Mouse (Mus musculus): ENCODE results near the gene Nf2. TPM values are rescaled to one million over a fixed set of nuclear protein-coding genes. Genes with fewer than 3 reads are reported as not detected.

Gene Nf2
- total RNA-seq, 2 experiments from 2014 or later: 130 to 131 TPM

DNA sequence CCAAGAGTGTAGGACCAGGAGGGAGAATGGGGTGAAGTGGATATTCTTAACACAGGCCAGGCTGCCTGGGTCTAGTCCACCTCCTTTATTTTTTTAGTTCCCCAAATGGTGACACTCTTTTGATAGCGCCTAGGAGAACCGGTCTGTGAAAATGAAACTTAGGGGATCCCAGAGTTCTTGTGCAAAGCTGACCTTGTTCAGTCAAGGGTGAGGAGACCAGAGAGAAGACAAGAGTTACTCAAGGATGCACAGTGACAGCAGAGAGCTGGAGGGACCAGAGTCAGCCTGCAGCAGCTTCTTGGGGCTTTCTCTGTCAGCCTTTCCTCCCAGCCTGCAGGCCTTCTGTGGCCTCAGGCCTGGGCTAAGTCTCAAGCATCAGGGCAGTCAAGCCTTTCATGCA is 86.8 kb downstream of the Nf2 start:
- DNase-seq (ENCODE audit: extremely low spot score in 1 of 2, low spot score in 2 of 2): no peak
- intact Hi-C loops (cut with DNase I): no loop called here

GRCm38 (mm10) chr11:4761991-4762390 is 87.3 kb downstream of the Nf2 start:
- no peak for DNase-seq (ENCODE audit: extremely low spot score in 1 of 2, low spot score in 2 of 2)
- intact Hi-C loops (cut with DNase I): no loop called here

- peak in 1 of 2 experiments; percentile 55 for DNase-seq (ENCODE audit: extremely low spot score in 1 of 2, low spot score in 2 of 2)
- intact Hi-C loops (cut with DNase I): no loop called here
Observed at GRCm38 (mm10) chr11:4760438-4760837, 88.9 kb downstream of the Nf2 start.

- DNase-seq (ENCODE audit: extremely low spot score in 1 of 2, low spot score in 2 of 2): no peak
- intact Hi-C loops (cut with DNase I): no loop called here
Observed at GRCm38 (mm10) chr11:4757789-4758158, 91.6 kb downstream of the Nf2 start.

GRCm38 (mm10) chr11:4756984-4757788 is 92.2 kb downstream of the Nf2 start:
- DNase-seq (ENCODE audit: extremely low spot score in 1 of 2, low spot score in 2 of 2): no peak
- intact Hi-C loops (cut with DNase I): no loop called here

- no peak for DNase-seq (ENCODE audit: extremely low spot score in 1 of 2, low spot score in 2 of 2)
- intact Hi-C loops (cut with DNase I): no loop called here
Observed at GRCm38 (mm10) chr11:4756460-4756859, 92.9 kb downstream of the Nf2 start.

DNA sequence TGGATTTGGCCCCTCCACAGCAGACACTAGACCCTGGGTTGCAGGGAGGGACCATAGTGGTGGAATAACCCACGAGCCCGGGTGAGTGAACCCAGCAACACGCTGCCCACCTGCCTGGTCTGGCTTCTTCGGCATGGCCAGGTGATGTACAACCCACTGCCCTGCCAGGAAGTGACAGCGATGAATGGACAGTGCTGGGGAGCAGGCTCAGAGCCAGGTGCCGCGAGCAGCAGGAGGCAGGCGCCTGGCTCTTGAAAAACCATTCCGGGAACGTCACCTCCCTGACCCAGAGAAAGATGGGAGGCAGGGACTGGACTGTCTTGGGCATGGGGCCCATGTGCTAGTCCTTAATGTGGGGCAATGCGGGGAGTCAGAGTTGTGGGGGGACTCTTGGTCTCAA is 94.5 kb downstream of the Nf2 start:
- DNase-seq (ENCODE audit: extremely low spot score in 1 of 2, low spot score in 2 of 2): no peak
- intact Hi-C loops (cut with DNase I): no loop called here

DNA sequence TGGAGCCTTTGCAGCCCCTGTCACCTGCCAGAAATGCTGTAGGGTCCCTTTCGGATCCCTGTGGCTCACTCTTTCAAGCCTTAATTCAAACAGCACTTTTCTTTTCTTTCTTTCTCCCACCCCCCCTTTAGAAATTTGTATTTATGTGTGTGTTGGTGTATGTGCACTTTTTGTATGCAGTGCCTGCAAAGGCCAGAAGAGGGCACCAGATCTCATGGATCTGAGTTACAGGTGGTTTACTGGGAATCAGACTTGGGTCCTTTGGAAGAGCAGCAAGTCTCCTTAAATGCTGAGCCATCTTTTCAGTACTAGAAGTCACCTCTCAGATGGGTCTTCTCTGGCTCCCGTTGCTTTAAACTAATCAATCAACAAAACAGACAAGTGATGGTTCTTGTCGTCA is 95.3 kb downstream of the Nf2 start:
- no peak for DNase-seq (ENCODE audit: extremely low spot score in 1 of 2, low spot score in 2 of 2)
- intact Hi-C loops (cut with DNase I): no loop called here

- DNase-seq (ENCODE audit: extremely low spot score in 1 of 2, low spot score in 2 of 2): no peak
- intact Hi-C loops (cut with DNase I): no loop called here
Observed at GRCm38 (mm10) chr11:4752836-4753235, 96.5 kb downstream of the Nf2 start.

- peak in 1 of 2 experiments; percentile 70 for DNase-seq (ENCODE audit: extremely low spot score in 1 of 2, low spot score in 2 of 2)
- intact Hi-C loops (cut with DNase I): no loop called here
Observed at GRCm38 (mm10) chr11:4750263-4750662, 99.1 kb downstream of the Nf2 start.

- no peak for DNase-seq (ENCODE audit: extremely low spot score in 1 of 2, low spot score in 2 of 2)
- intact Hi-C loops (cut with DNase I): loop anchor here (5.0 kb wide), 1 partner anchor 65 kb away; no protein-coding TSS in a partner anchor
Observed at GRCm38 (mm10) chr11:4747285-4747684, 102.1 kb downstream of the Nf2 start.

DNA sequence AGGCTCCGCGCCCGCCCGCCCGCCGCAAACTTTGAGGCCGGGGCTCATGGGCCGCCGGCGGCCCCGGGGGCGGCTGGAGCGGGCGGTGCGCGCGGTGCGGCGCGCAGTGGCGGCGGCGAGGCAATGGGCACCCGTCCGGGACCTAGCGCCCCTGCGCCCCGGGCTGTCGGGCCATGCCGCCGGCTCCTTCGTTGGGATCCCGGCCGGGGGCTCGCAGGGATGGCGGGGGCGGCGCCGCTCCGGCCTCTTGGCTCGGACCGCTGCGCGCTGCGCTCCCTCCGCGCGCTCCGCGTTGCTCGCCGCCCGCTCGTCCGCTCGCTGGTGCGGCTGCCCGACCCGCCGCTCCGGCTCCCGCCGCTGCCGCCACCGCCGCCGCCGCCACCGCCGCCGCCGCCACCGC is 102.6 kb downstream of the Nf2 start, which contains the start of gene Cabp7:
TSS of gene Cabp7 (minus strand) at position 46 of the 400 bp plus-strand sequence.
- no peak for DNase-seq (ENCODE audit: extremely low spot score in 1 of 2, low spot score in 2 of 2)
- intact Hi-C loops (cut with DNase I): loop anchor here (5.0 kb wide), 1 partner anchor 66 kb away; no protein-coding TSS in a partner anchor

DNA sequence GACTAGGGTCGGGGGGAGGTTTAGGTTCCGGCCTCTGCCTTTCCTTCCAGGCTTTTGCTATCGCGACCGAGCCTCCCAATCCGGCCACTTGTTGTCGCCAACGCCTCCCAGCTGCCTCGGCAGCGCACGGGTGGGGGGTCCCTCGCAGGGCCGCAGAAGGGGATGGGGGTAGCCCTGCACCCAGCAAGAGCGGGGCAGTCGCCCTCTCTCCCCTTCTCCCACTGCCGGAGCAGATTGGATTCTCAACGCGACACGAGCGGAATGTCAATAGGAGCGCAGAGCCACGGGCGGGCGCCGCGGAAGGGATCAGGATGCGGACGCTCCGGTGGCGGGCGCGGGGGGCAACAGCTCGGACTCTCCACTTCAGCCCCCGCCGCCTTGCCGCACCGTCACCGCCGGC is 103.4 kb downstream of the Nf2 start:
- intact Hi-C loops (cut with DNase I): loop anchor here (5.0 kb wide), 1 partner anchor 66 kb away; no protein-coding TSS in a partner anchor

GRCm38 (mm10) chr11:4744691-4745090 is 104.6 kb downstream of the Nf2 start:
- DNase-seq (ENCODE audit: extremely low spot score in 1 of 2, low spot score in 2 of 2): no peak
- intact Hi-C loops (cut with DNase I): loop anchor here (5.0 kb wide), 1 partner anchor 68 kb away; no protein-coding TSS in a partner anchor

More for the DNA sequence above, 103.4 kb downstream of the Nf2 start:
- DNase-seq (ENCODE audit: extremely low spot score in 1 of 2, low spot score in 2 of 2): no peak

DNA sequence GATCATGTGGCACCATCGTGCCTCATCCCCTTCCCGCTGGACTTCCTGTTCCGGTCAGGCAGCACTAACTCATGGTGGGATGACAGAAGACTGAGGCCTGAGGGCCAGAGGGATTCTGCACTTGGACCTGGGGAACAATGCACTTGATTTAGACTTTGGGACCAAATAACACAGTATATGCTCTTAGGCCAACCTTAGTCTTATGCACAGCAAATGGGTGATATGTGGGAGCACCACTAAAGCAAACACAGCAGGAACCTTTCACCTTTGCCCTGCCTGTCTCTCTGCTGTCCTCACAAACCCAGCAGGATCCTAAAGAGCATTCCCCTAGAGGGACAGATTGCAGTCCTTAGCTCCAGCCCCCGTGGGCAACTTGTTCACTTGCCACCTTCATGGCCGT is 108.6 kb downstream of the Nf2 start:
- intact Hi-C loops (cut with DNase I): no loop called here
- no peak for DNase-seq (ENCODE audit: extremely low spot score in 1 of 2, low spot score in 2 of 2)

DNA sequence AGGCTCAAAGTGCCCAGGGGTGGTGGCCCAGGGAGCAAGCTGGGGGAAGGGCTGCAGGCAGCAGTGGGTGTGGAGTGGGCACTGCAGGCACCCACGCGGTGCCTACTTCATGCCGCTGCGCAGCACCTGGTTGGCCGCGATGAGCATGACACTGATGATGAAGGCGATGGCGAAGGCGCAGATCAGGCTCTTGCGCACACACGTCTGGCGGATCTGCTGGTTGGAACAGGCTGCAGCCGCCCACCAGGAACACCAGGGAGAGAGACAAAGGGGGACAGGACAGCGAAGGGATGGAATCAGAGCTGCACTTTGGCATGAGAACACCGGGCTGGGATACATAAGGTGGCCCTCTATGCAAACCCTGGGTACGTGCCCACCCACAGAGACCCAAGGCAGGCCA is 110.6 kb downstream of the Nf2 start:
- intact Hi-C loops (cut with DNase I): no loop called here
- DNase-seq (ENCODE audit: extremely low spot score in 1 of 2, low spot score in 2 of 2): no peak

DNA sequence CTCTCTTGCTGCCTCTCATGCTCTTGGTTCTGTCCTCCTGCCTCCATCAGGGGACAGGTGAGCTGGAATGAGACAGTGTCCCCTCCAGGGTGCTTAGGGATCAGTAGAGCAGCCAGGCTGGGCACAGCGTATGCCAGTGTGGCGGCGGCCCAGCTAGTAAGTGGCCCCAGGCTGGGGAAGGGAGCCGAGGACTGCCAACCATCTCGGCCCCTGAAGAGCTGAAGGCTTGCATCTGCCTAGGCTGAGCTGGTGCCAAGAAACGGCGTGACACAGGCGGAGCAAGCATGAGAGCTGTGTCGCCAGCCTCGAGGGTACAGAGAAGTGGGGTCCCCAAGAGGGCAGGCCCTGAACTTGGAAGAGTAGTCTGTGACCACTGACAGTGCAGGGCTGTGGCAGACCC is 111.7 kb downstream of the Nf2 start:
- no peak for DNase-seq (ENCODE audit: extremely low spot score in 1 of 2, low spot score in 2 of 2)
- intact Hi-C loops (cut with DNase I): no loop called here

GRCm38 (mm10) chr11:4736355-4736754 is 113.0 kb downstream of the Nf2 start:
- no peak for DNase-seq (ENCODE audit: extremely low spot score in 1 of 2, low spot score in 2 of 2)
- intact Hi-C loops (cut with DNase I): no loop called here

- DNase-seq (ENCODE audit: extremely low spot score in 1 of 2, low spot score in 2 of 2): no peak
- intact Hi-C loops (cut with DNase I): no loop called here
Observed at GRCm38 (mm10) chr11:4734179-4734578, 115.2 kb downstream of the Nf2 start.

GRCm38 (mm10) chr11:4731781-4732180 is 117.6 kb downstream of the Nf2 start:
- no peak for DNase-seq (ENCODE audit: extremely low spot score in 1 of 2, low spot score in 2 of 2)
- intact Hi-C loops (cut with DNase I): no loop called here

DNA sequence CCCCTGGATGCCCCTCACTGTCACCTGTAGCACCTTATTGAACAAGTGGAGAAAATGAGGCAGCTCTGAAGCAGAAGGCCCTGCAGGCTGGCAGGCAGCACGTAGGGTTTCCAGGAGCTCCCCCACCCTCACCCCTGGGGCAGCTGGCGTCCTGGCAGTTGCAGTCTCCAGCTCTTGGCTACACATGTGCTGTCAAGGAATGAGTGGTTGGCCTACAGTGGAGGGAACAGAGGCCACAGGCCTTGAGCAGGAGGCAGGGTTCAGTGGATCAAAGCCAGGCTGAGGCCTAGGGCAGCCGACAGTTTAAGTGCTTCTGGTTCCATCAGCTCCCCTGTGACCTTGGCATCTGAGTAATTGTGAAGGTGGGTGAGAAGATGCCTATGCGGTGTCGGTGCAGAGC is 118.4 kb downstream of the Nf2 start:
- intact Hi-C loops (cut with DNase I): no loop called here
- no peak for DNase-seq (ENCODE audit: extremely low spot score in 1 of 2, low spot score in 2 of 2)
